Mouse (Mus musculus) heart, embryonic 16.5 days (tissue): ENCODE measurements around the gene Ccne1. TPM values are rescaled to one million over a fixed set of nuclear protein-coding genes. Genes with fewer than 3 reads are reported as not detected.
"Not testable (repeated sequence)": the region's sequence is repeated elsewhere in the genome, so short reads cannot be mapped to it uniquely, and the experiment has no call there.

ENCODE experiments used
- ATAC-seq: fragments of 200-750 bp; cut with Nextera tagmentation; replicated peaks from 2 replicates; pipeline ENCODE4 v1.8.0; 2017; ENCODE audit warnings: moderate number of reproducible peaks; ENCODE audit not compliant: insufficient read depth, low FRiP score; ENCODE audit errors: extremely low read depth
- H3K27ac ChIP-seq: fragments of 300-500 bp; sonication (generic); 2 replicates; pipeline ENCODE4 v1.5.1; 2014; ENCODE audit warnings: mild to moderate bottlenecking, low read length, control low read depth, moderate library complexity
- H3K27me3 ChIP-seq: fragments of 300-500 bp; sonication (generic); 2 replicates; pipeline ENCODE4 v1.6.1; 2014; ENCODE audit warnings: low read length, mixed read lengths; ENCODE audit not compliant: control insufficient read depth, insufficient read depth
- H3K36me3 ChIP-seq: fragments of 300-500 bp; sonication (generic); 2 replicates; pipeline ENCODE4 v1.6.1; 2014; ENCODE audit not compliant: control insufficient read depth, insufficient read depth
- H3K4me1 ChIP-seq: fragments of 300-500 bp; sonication (generic); 2 replicates; pipeline ENCODE4 v1.6.1; 2014; ENCODE audit warnings: low read length, mixed read lengths; ENCODE audit not compliant: control insufficient read depth, insufficient read depth
- H3K4me2 ChIP-seq: fragments of 300-500 bp; sonication (generic); 2 replicates; pipeline ENCODE4 v1.6.1; 2014; ENCODE audit warnings: low read depth, mild to moderate bottlenecking, control low read depth, low read length
- H3K4me3 ChIP-seq: fragments of 300-500 bp; sonication (generic); 2 replicates; pipeline ENCODE4 v1.5.1; 2014; ENCODE audit warnings: mild to moderate bottlenecking, control low read depth, low read length
- H3K9ac ChIP-seq: fragments of 300-500 bp; sonication (generic); 2 replicates; pipeline ENCODE4 v1.6.1; 2014; ENCODE audit warnings: low read length, control low read depth
- H3K9me3 ChIP-seq: fragments of 300-500 bp; sonication (generic); replicated peaks from 2 replicates; pipeline ENCODE4 v1.6.1; 2016; ENCODE audit warnings: low read length; ENCODE audit not compliant: control insufficient read depth
- WGBS: fragments of 180-500 bp; shearing (Covaris S2); extraction: QIAGEN DNeasy Blood & Tissue Kit; methylation state at CpG from one replicate; pipeline ENCODE4 v1.1.7; 2014; 5-methylcytosine and 5-hydroxymethylcytosine counted together
- polyA plus RNA-seq: library from polyadenylated mRNA; unstranded; fragments of >200 nt; fragmentation: Nextera tagmentation; extraction: Ambion mirVana; gene quantifications from 2 replicates; pipeline ENCODE4 v1.2.1, GENCODE M21; 2015

The Ccne1 gene
- polyA plus RNA-seq, 1 experiment from 2014 or later = 28.6 TPM

- no peaks in the 10 kb centered on the region for H3K36me3 ChIP-seq
- H3K9me3 ChIP-seq = no peaks in the 10 kb centered on the region
- no peak overlapping the region for H3K27ac ChIP-seq
- no peak for ATAC-seq
- H3K9ac ChIP-seq = no peak overlapping the region
- H3K4me3 ChIP-seq = no peak overlapping the region
- no peaks in the 10 kb centered on the region for H3K4me1 ChIP-seq
- no peaks in the 10 kb centered on the region; the same call in 1 of the 2 replicates for H3K27me3 ChIP-seq
- H3K4me2 ChIP-seq = no peak overlapping the region
- 27% methylated on average over 5 of the region's 5 CpGs for WGBS
Observed at GRCm38 (mm10) chr7:38131186-38131585, 23.9 kb upstream of the Ccne1 start.

DNA sequence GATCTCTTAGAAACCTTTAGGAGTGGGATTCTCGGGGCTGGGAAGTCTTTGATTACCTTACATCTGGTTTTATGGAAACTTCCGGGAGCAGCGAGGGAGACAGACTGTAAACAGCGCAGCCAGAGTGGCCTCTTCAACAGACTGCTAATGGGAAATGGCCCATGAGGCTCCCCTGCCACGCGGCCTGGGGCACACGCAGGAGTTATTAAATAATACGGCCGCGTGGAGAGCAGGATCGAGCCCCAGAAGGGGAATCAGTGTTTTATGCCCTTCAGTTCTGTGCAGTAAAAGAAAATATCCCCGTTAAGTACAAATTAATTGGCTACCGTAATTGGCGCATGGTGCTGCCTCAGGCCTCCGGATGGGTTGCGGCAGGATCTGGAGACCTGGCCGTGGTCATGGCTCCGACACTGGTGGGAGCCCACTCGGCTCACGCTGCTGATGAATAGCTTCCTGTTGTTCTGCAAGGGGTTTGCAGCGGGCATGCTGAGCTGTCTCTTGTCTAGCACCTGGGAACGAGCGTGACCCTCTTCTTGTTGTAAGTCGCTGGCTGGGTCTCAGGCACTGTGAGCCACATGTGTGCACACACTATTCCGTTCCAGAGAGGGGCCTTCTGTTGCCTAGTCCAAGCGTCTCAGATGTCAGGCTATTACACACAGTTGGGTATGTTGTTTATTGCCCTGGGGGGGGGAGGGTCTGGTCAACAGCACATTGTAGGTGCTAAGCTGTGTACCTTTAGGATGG lies 22.8 kb upstream of the Ccne1 start:
- H3K27me3 ChIP-seq = no peaks in the 10 kb centered on the region; the same call in 1 of the 2 replicates
- no peak overlapping the region for H3K4me3 ChIP-seq
- WGBS = 80% methylated on average over 26 of the region's 26 CpGs
- no peaks in the 10 kb centered on the region for H3K4me1 ChIP-seq
- no peaks in the 10 kb centered on the region for H3K36me3 ChIP-seq
- H3K4me2 ChIP-seq = no peak overlapping the region
- ATAC-seq = no peak
- H3K9ac ChIP-seq = no peak overlapping the region
- H3K27ac ChIP-seq = no peak overlapping the region
- no peaks in the 10 kb centered on the region for H3K9me3 ChIP-seq

- Histone ChIP-seq H3K4me2 (no peak overlapping the region), H3K36me3 (no peaks in the 10 kb centered on the region), H3K27me3 (no peaks in the 10 kb centered on the region; the same call in 1 of the 2 replicates), H3K27ac (no peak overlapping the region), H3K4me1 (no peaks in the 10 kb centered on the region), H3K9ac (no peak overlapping the region), H3K9me3 (no peaks in the 10 kb centered on the region), H3K4me3 (no peak overlapping the region)
- WGBS = 74% methylated on average over 6 of the region's 6 CpGs
- ATAC-seq = no peak
Observed at GRCm38 (mm10) chr7:38129491-38129890, 22.2 kb upstream of the Ccne1 start.

DNA sequence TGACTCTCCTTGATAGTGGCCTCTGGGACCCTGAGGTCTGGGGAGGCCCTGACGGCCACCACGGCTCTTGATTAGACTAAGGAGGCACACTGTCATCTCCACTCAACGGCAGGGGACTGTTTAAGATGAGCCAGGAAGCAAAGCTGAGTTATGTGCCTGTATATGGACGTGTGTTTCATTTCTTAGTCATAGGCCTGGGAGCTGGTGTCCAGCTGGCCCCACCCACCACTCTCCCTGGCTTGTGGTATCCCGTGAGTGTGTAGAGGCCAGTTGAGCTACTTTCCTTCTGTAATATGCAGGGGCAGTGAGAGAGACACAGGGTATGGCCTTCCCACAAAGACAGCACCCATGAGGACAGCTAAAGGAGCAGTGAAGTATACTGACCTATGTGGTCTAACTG lies 20.9 kb upstream of the Ccne1 start:
- not testable (repeated sequence) for H3K4me1 ChIP-seq, H3K9ac ChIP-seq, ATAC-seq, H3K9me3 ChIP-seq, H3K36me3 ChIP-seq, H3K4me2 ChIP-seq, H3K4me3 ChIP-seq, H3K27me3 ChIP-seq, H3K27ac ChIP-seq
- 27% methylated on average over 5 of the region's 5 CpGs for WGBS

GRCm38 (mm10) chr7:38125565-38126159 lies 18.3 kb upstream of the Ccne1 start:
- no peak for ATAC-seq
- H3K4me1 ChIP-seq = no peaks in the 10 kb centered on the region

GRCm38 (mm10) chr7:38124164-38124563 lies 16.8 kb upstream of the Ccne1 start:
- not testable (repeated sequence) for H3K27me3 ChIP-seq, H3K9me3 ChIP-seq, H3K27ac ChIP-seq, H3K4me2 ChIP-seq, H3K36me3 ChIP-seq, H3K4me3 ChIP-seq, H3K9ac ChIP-seq, H3K4me1 ChIP-seq, ATAC-seq
- 78% methylated on average over 2 of the region's 2 CpGs for WGBS

More at GRCm38 (mm10) chr7:38125565-38126159, 18.3 kb upstream of the Ccne1 start:
- no peak overlapping the region for H3K9ac ChIP-seq
- H3K4me2 ChIP-seq = no peak overlapping the region
- no peak overlapping the region for H3K27ac ChIP-seq
- no peaks in the 10 kb centered on the region for H3K27me3 ChIP-seq
- H3K4me3 ChIP-seq = no peak overlapping the region
- 71% methylated on average over 12 of the region's 12 CpGs for WGBS
- no peaks in the 10 kb centered on the region for H3K9me3 ChIP-seq
- no peaks in the 10 kb centered on the region for H3K36me3 ChIP-seq

DNA sequence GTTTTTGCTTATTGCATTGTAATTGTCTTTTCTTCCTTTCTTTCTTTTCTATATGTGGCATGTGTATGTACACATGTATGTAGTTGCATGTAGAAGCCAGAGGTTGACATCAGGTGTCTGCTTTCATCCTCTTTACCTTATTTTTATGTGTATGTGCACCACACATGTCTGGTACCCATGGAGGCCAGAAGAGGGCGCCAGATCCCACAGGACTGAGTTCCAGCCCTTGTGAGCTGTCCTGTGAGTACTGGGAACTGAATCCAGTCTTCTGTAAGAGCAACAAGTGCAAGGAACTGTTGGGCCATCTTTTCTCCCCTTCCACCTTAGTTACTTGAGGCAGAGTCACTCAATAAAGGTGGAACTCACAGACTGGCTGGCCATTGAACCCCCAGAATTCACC lies 11.3 kb upstream of the Ccne1 start:
- no peak for ATAC-seq
- Histone ChIP-seq H3K4me1 (no peaks in the 10 kb centered on the region), H3K4me2 (no peak overlapping the region), H3K9ac (no peak overlapping the region), H3K27me3 (no peaks in the 10 kb centered on the region; the same call in none of the 2 replicates), H3K4me3 (no peak overlapping the region), H3K9me3 (peaks cover 2% of the 10 kb centered on the region; the same call in 1 of the 2 replicates), H3K27ac (no peak overlapping the region), H3K36me3 (no peaks in the 10 kb centered on the region)
- 0% methylated on average over 1 of the region's 1 CpGs for WGBS

- Histone ChIP-seq H3K4me2 (no peak overlapping the region), H3K27ac (no peak overlapping the region), H3K9ac (no peak overlapping the region), H3K4me1 (peaks cover 8% of the 10 kb centered on the region), H3K9me3 (no peaks in the 10 kb centered on the region), H3K36me3 (no peaks in the 10 kb centered on the region), H3K27me3 (no peaks in the 10 kb centered on the region; the same call in 1 of the 2 replicates), H3K4me3 (no peak overlapping the region)
- ATAC-seq = no peak
- 69% methylated on average over 9 of the region's 9 CpGs for WGBS
Observed at GRCm38 (mm10) chr7:38112451-38112850, 5.1 kb upstream of the Ccne1 start.

- Histone ChIP-seq H3K9ac (0 out of 2 replicates have a peak overlapping the region, but pooled peaks have one; percentile 11), H3K4me3 (no peak overlapping the region), H3K27me3 (no peaks in the 10 kb centered on the region; the same call in 1 of the 2 replicates), H3K27ac (no peak overlapping the region), H3K9me3 (no peaks in the 10 kb centered on the region), H3K36me3 (no peaks in the 10 kb centered on the region), H3K4me1 (peaks cover 8% of the 10 kb centered on the region), H3K4me2 (no peak overlapping the region)
- no peak for ATAC-seq
- 51% methylated on average over 3 of the region's 3 CpGs for WGBS
Observed at GRCm38 (mm10) chr7:38111996-38112395, 4.7 kb upstream of the Ccne1 start.
